Mouse (Mus musculus) thymus, adult 2 months (tissue): ENCODE data around the gene Zdhhc15.
"Not testable (repeated sequence)": the region's sequence is repeated elsewhere in the genome, so short reads cannot be mapped to it uniquely, and the experiment has no call there.

Experiments used
- CTCF ChIP-seq: fragments of 200-500 bp; IDR thresholded peaks from 2 replicates; pipeline ENCODE4 v1.5.1; 2012; ENCODE audit warnings: mild to moderate bottlenecking, control low read depth, low read length, moderate library complexity, borderline replicate concordance; ENCODE audit not compliant: control insufficient read depth, poor library complexity, insufficient read depth; ENCODE audit errors: extremely low read depth
- POLR2A ChIP-seq: fragments of 200-500 bp; IDR thresholded peaks from 2 replicates; pipeline ENCODE4 v1.6.1; 2012; ENCODE audit warnings: mild to moderate bottlenecking, low read length, control low read depth, moderate library complexity; ENCODE audit not compliant: control insufficient read depth, poor library complexity, insufficient read depth; ENCODE audit errors: extremely low read depth

GRCm38 (mm10) chrX:104602168-104602859 is 68.5 kb downstream of the Zdhhc15 start:
- not testable (repeated sequence) for TF ChIP-seq CTCF, POLR2A
